ENCODE assay signal across 12 mouse cellular contexts in the genomic region with DNA sequence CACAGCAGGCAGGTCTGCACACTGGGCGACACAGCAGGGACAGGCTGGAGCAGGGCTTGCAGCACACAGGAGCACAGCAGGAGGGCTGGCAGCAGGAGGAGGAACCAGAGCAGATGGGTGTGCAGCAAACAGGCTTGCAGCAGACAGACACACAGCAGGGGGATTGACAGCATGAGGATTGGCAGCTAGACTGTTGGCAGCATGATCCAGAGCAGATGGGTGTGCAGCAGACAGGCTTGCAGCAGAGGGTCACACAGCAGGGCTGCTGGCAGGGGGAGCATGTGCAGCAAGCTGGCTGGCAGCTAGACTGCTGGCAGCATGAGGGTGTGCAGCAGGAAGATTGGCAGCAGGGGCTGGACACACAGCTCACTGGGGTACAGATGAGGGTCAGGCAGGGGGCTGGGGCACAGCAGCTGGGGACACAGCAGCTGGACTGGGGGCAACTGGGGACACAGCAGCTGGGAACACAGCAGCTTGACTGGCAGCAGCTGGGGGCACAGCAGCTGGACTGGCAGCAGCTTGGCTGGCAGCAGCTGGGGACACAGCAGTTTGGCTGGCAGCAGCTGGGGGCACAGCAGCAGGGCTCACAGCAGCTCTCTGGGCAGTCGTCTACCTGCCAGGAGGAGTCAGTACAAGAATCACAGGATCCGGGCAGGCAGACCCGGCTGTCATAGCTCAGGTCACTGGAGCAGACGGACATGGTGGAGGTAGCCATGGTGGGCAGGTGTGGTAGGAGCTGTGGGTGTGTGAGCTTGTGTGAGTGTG. TPM values are rescaled to one million over a fixed set of nuclear protein-coding genes. Genes with fewer than 3 reads are reported as not detected.
"Had no signal": no experiment of that assay in that cellular context is flagged by ENCODE, and none has a peak within 500 bp of the region (broad histone marks: within the 10 kb centered on the region; RNA-seq: fewer than 3 reads in every experiment).

A gene (minus strand): TSS at position 715 of the 765 bp plus-strand sequence.

RNA-seq across cellular contexts. Expression of the gene that starts here (rescaled TPM):
- polyA plus RNA-seq: kidney, embryonic 14.5 days; liver, embryonic 13.5 days; liver, postnatal 0 days; lung, embryonic 15.5 days; macrophage; midbrain, embryonic 14.5 days; neural tube, embryonic 12.5 days; spleen, adult 2 months; stomach, embryonic 15.5 days; testis, adult 2 months; thymus, adult 2 months; urinary bladder, adult 2 months had no signal
